Mouse (Mus musculus) CH12.LX (cell line): ENCODE results near the gene Prkca.

Experiments used
- CTCF ChIP-seq, 2 experiments: IDR thresholded peaks in 1 of 2; conservative IDR thresholded peaks in 1 of 2; 2 replicates each; pipeline ENCODE4 v1.5.1; 2011 to 2012; ENCODE audit warnings: low read depth in 2 of 2, low read length in 2 of 2, improper control_type of control experiment in 1 of 2, inconsistent platforms in 1 of 2, mild to moderate bottlenecking in 1 of 2, moderate library complexity in 1 of 2
- E2F4 ChIP-seq: IDR thresholded peaks from 2 replicates; pipeline ENCODE4 v1.6.1; 2011; ENCODE audit warnings: low read depth, low read length, improper control_type of control experiment; ENCODE audit not compliant: insufficient replicate concordance
- EP300 ChIP-seq: IDR thresholded peaks from 2 replicates; pipeline ENCODE4 v1.6.1; 2011; ENCODE audit warnings: low read length, improper control_type of control experiment
- POLR2A ChIP-seq: IDR thresholded peaks from 2 replicates; pipeline ENCODE4 v1.6.1; 2011; ENCODE audit warnings: low read depth, mild to moderate bottlenecking, improper control_type of control experiment, low read length

GRCm38 (mm10) chr11:107968147-107968546 lies 375.6 kb downstream of the Prkca start:
- TF ChIP-seq POLR2A = no peak
- TF ChIP-seq CTCF (conservative IDR thresholded peaks at IDR 0.05 in 1 of 2, IDR thresholded peaks at IDR 0.05 in 1 of 2; ENCODE audit: low read depth in 2 of 2, low read length in 2 of 2) = no peak
- no peak for TF ChIP-seq EP300
- no peak for TF ChIP-seq E2F4
